Mouse (Mus musculus) MEL (cell line): ENCODE results near the gene Bbs7. TPM values are rescaled to one million over a fixed set of nuclear protein-coding genes. Genes with fewer than 3 reads are reported as not detected.

Source experiments
- DNase-seq: peaks from one replicate; pipeline ENCODE4 v3.0.0; 2011; ENCODE audit warnings: low read depth, low spot score
- H3K27ac ChIP-seq: 2 replicates; pipeline ENCODE4 v1.5.1; 2012; ENCODE audit warnings: low read depth, mild to moderate bottlenecking, control low read depth, low read length, moderate library complexity; ENCODE audit not compliant: control insufficient read depth
- H3K27me3 ChIP-seq, 2 experiments: fragments of 150-350 bp in 1 of 2; sonication (generic) in 1 of 2; 2 replicates each; pipeline ENCODE4 v1.6.1; 2012; ENCODE audit warnings: low read length in 2 of 2, mild to moderate bottlenecking in 2 of 2, improper control_type of control experiment in 1 of 2, moderate library complexity in 1 of 2; ENCODE audit not compliant: insufficient read depth in 2 of 2, control insufficient read depth in 1 of 2
- H3K36me3 ChIP-seq, 2 experiments: 2 replicates each; pipeline ENCODE4 v1.6.1; 2012 to 2014; ENCODE audit warnings: low read length in 2 of 2, improper control_type of control experiment in 1 of 2, inconsistent platforms in 1 of 2, mild to moderate bottlenecking in 1 of 2; ENCODE audit not compliant: insufficient read depth in 2 of 2, control insufficient read depth in 1 of 2
- H3K4me1 ChIP-seq, 2 experiments: fragments of 150-350 bp in 1 of 2; sonication (generic) in 1 of 2; 2 replicates each; pipeline ENCODE4 v1.6.1; 2012; ENCODE audit warnings: low read length in 2 of 2, improper control_type of control experiment in 1 of 2, mild to moderate bottlenecking in 1 of 2; ENCODE audit not compliant: insufficient read depth in 2 of 2, control insufficient read depth in 1 of 2
- H3K4me3 ChIP-seq, 2 experiments: fragments of 150-350 bp in 1 of 2; sonication (generic) in 1 of 2; 2 replicates each; pipeline ENCODE4 v1.5.1; 2012; ENCODE audit warnings: low read depth in 2 of 2, low read length in 2 of 2, mild to moderate bottlenecking in 2 of 2, moderate library complexity in 2 of 2, control low read depth in 1 of 2, improper control_type of control experiment in 1 of 2; ENCODE audit not compliant: control insufficient read depth in 1 of 2, insufficient read depth in 1 of 2
- H3K79me2 ChIP-seq: 2 replicates; pipeline ENCODE4 v1.6.1; 2012; ENCODE audit warnings: mild to moderate bottlenecking, low read length, moderate library complexity; ENCODE audit not compliant: control insufficient read depth, poor library complexity, insufficient read depth
- H3K9ac ChIP-seq: 2 replicates; pipeline ENCODE4 v1.6.1; 2012; ENCODE audit warnings: low read depth, mild to moderate bottlenecking, control low read depth, low read length, moderate library complexity; ENCODE audit not compliant: control insufficient read depth, poor library complexity, severe bottlenecking
- H3K9me3 ChIP-seq: fragments of 150-350 bp; sonication (generic); replicated peaks from 2 replicates; pipeline ENCODE4 v1.6.1; 2012; ENCODE audit warnings: mild to moderate bottlenecking, low read length, improper control_type of control experiment, moderate library complexity; ENCODE audit not compliant: insufficient read depth
- CHD1 ChIP-seq: IDR thresholded peaks from 2 replicates; pipeline ENCODE4 v1.6.1; 2012; ENCODE audit warnings: low read depth, mild to moderate bottlenecking, inconsistent platforms, low read length, improper control_type of control experiment
- CTCF ChIP-seq, 3 experiments: IDR thresholded peaks in 2 of 3; conservative IDR thresholded peaks in 1 of 3; 2 replicates each; pipeline ENCODE4 v1.5.1; 2011 to 2012; ENCODE audit warnings: low read length in 3 of 3, low read depth in 2 of 3, mild to moderate bottlenecking in 2 of 3, improper control_type of control experiment in 1 of 3, inconsistent platforms in 1 of 3, mixed read lengths in 1 of 3, moderate library complexity in 1 of 3; ENCODE audit not compliant: control insufficient read depth in 1 of 3, insufficient read depth in 1 of 3, poor library complexity in 1 of 3, severe bottlenecking in 1 of 3
- E2F4 ChIP-seq: IDR thresholded peaks from 2 replicates; pipeline ENCODE4 v1.6.1; 2011; ENCODE audit warnings: low read depth, low read length, improper control_type of control experiment, borderline replicate concordance
- ELF1 ChIP-seq: IDR thresholded peaks from 2 replicates; pipeline ENCODE4 v1.6.1; 2014; ENCODE audit warnings: low read depth, mild to moderate bottlenecking, inconsistent platforms, low read length, improper control_type of control experiment, moderate library complexity
- GATA1 ChIP-seq: IDR thresholded peaks from 2 replicates; pipeline ENCODE4 v1.6.1; 2011; ENCODE audit warnings: low read depth, low read length, improper control_type of control experiment
- HCFC1 ChIP-seq: IDR thresholded peaks from 2 replicates; pipeline ENCODE4 v1.6.1; 2012; ENCODE audit warnings: low read depth, mild to moderate bottlenecking, inconsistent platforms, low read length, improper control_type of control experiment, moderate library complexity
- JUND ChIP-seq: IDR thresholded peaks from 2 replicates; pipeline ENCODE4 v1.6.1; 2011; ENCODE audit warnings: low read depth, mild to moderate bottlenecking, improper control_type of control experiment, low read length
- MAX ChIP-seq: IDR thresholded peaks from 2 replicates; pipeline ENCODE4 v1.6.1; 2011; ENCODE audit warnings: low read length, improper control_type of control experiment
- MEF2A ChIP-seq: IDR thresholded peaks from 2 replicates; pipeline ENCODE4 v1.6.1; 2014; ENCODE audit warnings: low read depth, mild to moderate bottlenecking, inconsistent platforms, low read length, improper control_type of control experiment; ENCODE audit not compliant: poor library complexity, insufficient replicate concordance, severe bottlenecking; ENCODE audit errors: extremely low read depth
- MXI1 ChIP-seq: IDR thresholded peaks from 2 replicates; pipeline ENCODE4 v1.6.1; 2011; ENCODE audit warnings: mild to moderate bottlenecking, low read depth, low read length, improper control_type of control experiment
- MYB ChIP-seq: IDR thresholded peaks from 2 replicates; pipeline ENCODE4 v1.6.1; 2011; ENCODE audit warnings: mild to moderate bottlenecking, low read depth, low read length, improper control_type of control experiment
- MYC ChIP-seq: IDR thresholded peaks from 2 replicates; pipeline ENCODE4 v1.6.1; 2011; ENCODE audit warnings: low read depth, mild to moderate bottlenecking, low read length, improper control_type of control experiment, moderate library complexity
- POLR2A ChIP-seq, 2 experiments: IDR thresholded peaks; 2 replicates each; pipeline ENCODE4 v1.6.1; 2011 to 2012; ENCODE audit warnings: low read length in 2 of 2, mild to moderate bottlenecking in 2 of 2, control low read depth in 1 of 2, improper control_type of control experiment in 1 of 2, low read depth in 1 of 2, moderate library complexity in 1 of 2; ENCODE audit not compliant: control insufficient read depth in 1 of 2, insufficient read depth in 1 of 2, poor library complexity in 1 of 2
- POLR2AphosphoS2 ChIP-seq: IDR thresholded peaks from 2 replicates; pipeline ENCODE4 v1.6.1; 2011; ENCODE audit warnings: low read length, improper control_type of control experiment
- SIN3A ChIP-seq: IDR thresholded peaks from 2 replicates; pipeline ENCODE4 v1.6.1; 2012; ENCODE audit warnings: low read length, improper control_type of control experiment, inconsistent platforms
- TCF12 ChIP-seq: IDR thresholded peaks from 2 replicates; pipeline ENCODE4 v1.6.1; 2014; ENCODE audit warnings: low read depth, mild to moderate bottlenecking, inconsistent platforms, low read length, improper control_type of control experiment, moderate library complexity
- USF2 ChIP-seq, 2 experiments: IDR thresholded peaks; 2 replicates each; pipeline ENCODE4 v1.6.1; 2011 to 2012; ENCODE audit warnings: improper control_type of control experiment in 2 of 2, low read length in 2 of 2, borderline replicate concordance in 1 of 2, inconsistent platforms in 1 of 2, low read depth in 1 of 2, mild to moderate bottlenecking in 1 of 2; ENCODE audit not compliant: insufficient read depth in 1 of 2
- ZC3H11A ChIP-seq: IDR thresholded peaks from 2 replicates; pipeline ENCODE4 v1.6.1; 2012; ENCODE audit warnings: low read depth, mild to moderate bottlenecking, inconsistent platforms, low read length, improper control_type of control experiment
- ZKSCAN1 ChIP-seq: IDR thresholded peaks from 2 replicates; pipeline ENCODE4 v1.6.1; 2012; ENCODE audit warnings: low read depth, mild to moderate bottlenecking, inconsistent platforms, low read length, improper control_type of control experiment, moderate library complexity
- polyA plus RNA-seq, 2 experiments: library from polyadenylated mRNA; stranded (reverse) in 1 of 2; unstranded in 1 of 2; fragments of >175 nt in 1 of 2; fragments of >200 nt in 1 of 2; gene quantifications; 2 replicates each; pipeline versions ENCODE4 v1.2.1 to v1.2.4; 2012; ENCODE audit warnings: low replicate concordance in 2 of 2, low read depth in 1 of 2; ENCODE audit not compliant: insufficient read length in 2 of 2, insufficient read depth in 1 of 2, missing spikeins in 1 of 2
- total RNA-seq: library from RNA; depleted of rRNA; stranded (reverse); fragments of 300-350 nt; gene quantifications from 2 replicates; pipeline ENCODE4 v1.2.3, GENCODE M21; 2012

Gene Bbs7
- total and polyA plus RNA-seq, 3 experiments, result not detected

DNA sequence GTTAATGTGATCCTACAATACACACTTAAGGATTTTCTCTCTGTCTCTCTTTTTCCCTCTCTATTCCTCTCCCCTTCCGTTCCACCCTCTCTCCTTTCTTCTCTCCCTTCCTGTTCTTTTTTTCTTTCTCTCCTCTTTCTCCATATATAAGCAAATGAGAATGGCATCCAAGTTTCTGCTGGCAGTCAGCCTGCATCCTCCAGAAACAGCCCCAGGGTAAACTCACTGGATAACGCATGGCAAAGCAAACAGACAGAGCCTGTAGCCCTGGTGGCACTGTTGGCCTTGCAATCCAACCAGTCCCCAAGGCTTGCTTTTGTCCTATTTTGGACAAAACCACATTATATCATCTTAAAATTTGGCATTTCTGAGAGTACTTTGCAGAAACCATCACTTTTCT, 82.0 kb downstream of the Bbs7 start:
- peaks cover 11 to 18% of the 10 kb centered on the region in 2 experiments; a peak in 3 of 4 replicates for H3K27me3 ChIP-seq
- no peak overlapping the region for H3K4me3 ChIP-seq
- DNase-seq, result no peak
- H3K9me3 ChIP-seq, result no peaks in the 10 kb centered on the region
- no peaks in the 10 kb centered on the region; a peak in 1 of 4 replicates for H3K4me1 ChIP-seq
- TF ChIP-seq ZKSCAN1 (no peak), POLR2A (IDR thresholded peaks at IDR 0.05; ENCODE audit: control insufficient read depth in 1 of 2, insufficient read depth in 1 of 2, low read depth in 1 of 2, low read length in 2 of 2, poor library complexity in 1 of 2) (no peak), JUND (no peak), MYB (no peak), CTCF (IDR thresholded peaks at IDR 0.05 in 2 of 3, conservative IDR thresholded peaks at IDR 0.05 in 1 of 3; ENCODE audit: control insufficient read depth in 1 of 3, insufficient read depth in 1 of 3, low read depth in 2 of 3, low read length in 3 of 3, poor library complexity in 1 of 3, severe bottlenecking in 1 of 3) (no peak)
- H3K9ac ChIP-seq, result no peak overlapping the region
- H3K36me3 ChIP-seq, result no peaks in the 10 kb centered on the region
- no peaks in the 10 kb centered on the region for H3K79me2 ChIP-seq
- no peak overlapping the region for H3K27ac ChIP-seq

DNA sequence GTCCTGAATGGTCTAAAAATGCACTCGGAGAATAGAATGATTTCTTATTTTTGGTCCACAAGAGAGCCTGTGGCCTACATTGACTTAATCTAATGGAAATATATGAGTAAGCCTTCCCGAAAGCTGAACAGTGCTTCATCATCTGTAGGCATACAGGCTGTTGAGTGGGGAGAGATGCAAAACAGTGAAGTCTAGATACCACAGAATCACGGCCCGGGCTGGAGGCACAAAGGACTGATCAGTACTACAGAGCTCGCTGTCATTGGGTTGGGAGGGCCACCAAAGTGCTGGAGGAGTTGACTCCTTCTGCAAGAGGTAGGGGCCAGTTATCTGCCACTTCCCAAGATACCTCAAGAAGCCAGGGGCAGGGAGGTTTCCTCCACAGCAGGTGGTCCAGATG, 82.5 kb downstream of the Bbs7 start:
- Histone ChIP-seq H3K27ac (no peak overlapping the region), H3K4me3 (no peak overlapping the region), H3K9me3 (no peaks in the 10 kb centered on the region), H3K79me2 (no peaks in the 10 kb centered on the region), H3K9ac (no peak overlapping the region), H3K27me3 (peaks cover 11 to 18% of the 10 kb centered on the region in 2 experiments; a peak in 3 of 4 replicates), H3K4me1 (no peaks in the 10 kb centered on the region; a peak in 1 of 4 replicates), H3K36me3 (no peaks in the 10 kb centered on the region)
- no peak for DNase-seq
- no peak for TF ChIP-seq ELF1
- TF ChIP-seq HCFC1, result no peak
- no peak for TF ChIP-seq USF2 (IDR thresholded peaks at IDR 0.05; ENCODE audit: borderline replicate concordance in 1 of 2, insufficient read depth in 1 of 2, low read depth in 1 of 2, low read length in 2 of 2)
- no peak for TF ChIP-seq MAX
- TF ChIP-seq E2F4, result no peak
- no peak for TF ChIP-seq GATA1

DNA sequence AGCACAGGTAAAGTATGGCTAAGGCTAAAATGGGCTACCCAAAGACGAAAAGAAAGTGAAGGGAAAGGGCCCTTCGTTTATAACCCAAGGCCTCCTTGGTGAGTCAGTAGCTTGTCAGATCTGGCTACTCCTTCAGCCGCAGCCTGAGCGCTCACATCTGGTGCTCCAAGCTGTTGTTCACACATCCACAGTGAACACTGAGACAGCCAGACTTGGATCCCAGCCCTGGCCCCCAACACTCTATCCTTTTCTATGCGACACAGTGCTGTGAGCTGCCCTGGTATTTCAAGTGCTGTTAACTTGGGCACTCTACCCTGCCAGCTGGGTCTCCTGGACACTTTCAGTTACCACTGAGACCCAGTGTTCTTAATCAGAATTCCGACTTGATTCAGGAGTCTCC, 82.9 kb downstream of the Bbs7 start:
- Histone ChIP-seq H3K9me3 (no peaks in the 10 kb centered on the region), H3K4me1 (no peaks in the 10 kb centered on the region), H3K36me3 (no peaks in the 10 kb centered on the region), H3K27me3 (peaks cover 11 to 18% of the 10 kb centered on the region in 2 experiments; a peak in 3 of 4 replicates), H3K79me2 (no peaks in the 10 kb centered on the region), H3K4me3 (no peak overlapping the region), H3K9ac (no peak overlapping the region), H3K27ac (no peak overlapping the region)
- DNase-seq, result no peak
- TF ChIP-seq CHD1, result no peak
- TF ChIP-seq MYC, result no peak
- TF ChIP-seq ZC3H11A, result no peak
- no peak for TF ChIP-seq POLR2A (IDR thresholded peaks at IDR 0.05; ENCODE audit: control insufficient read depth in 1 of 2, insufficient read depth in 1 of 2, low read depth in 1 of 2, low read length in 2 of 2, poor library complexity in 1 of 2)
- no peak for TF ChIP-seq E2F4
- no peak for TF ChIP-seq TCF12
- no peak for TF ChIP-seq MEF2A
- no peak for TF ChIP-seq SIN3A
- no peak for TF ChIP-seq CTCF (IDR thresholded peaks at IDR 0.05 in 2 of 3, conservative IDR thresholded peaks at IDR 0.05 in 1 of 3; ENCODE audit: control insufficient read depth in 1 of 3, insufficient read depth in 1 of 3, low read depth in 2 of 3, low read length in 3 of 3, poor library complexity in 1 of 3, severe bottlenecking in 1 of 3)
- no peak for TF ChIP-seq MYB
- no peak for TF ChIP-seq POLR2AphosphoS2
- no peak for TF ChIP-seq GATA1
- no peak for TF ChIP-seq ZKSCAN1
- TF ChIP-seq MXI1, result no peak
